In the genomic region with DNA sequence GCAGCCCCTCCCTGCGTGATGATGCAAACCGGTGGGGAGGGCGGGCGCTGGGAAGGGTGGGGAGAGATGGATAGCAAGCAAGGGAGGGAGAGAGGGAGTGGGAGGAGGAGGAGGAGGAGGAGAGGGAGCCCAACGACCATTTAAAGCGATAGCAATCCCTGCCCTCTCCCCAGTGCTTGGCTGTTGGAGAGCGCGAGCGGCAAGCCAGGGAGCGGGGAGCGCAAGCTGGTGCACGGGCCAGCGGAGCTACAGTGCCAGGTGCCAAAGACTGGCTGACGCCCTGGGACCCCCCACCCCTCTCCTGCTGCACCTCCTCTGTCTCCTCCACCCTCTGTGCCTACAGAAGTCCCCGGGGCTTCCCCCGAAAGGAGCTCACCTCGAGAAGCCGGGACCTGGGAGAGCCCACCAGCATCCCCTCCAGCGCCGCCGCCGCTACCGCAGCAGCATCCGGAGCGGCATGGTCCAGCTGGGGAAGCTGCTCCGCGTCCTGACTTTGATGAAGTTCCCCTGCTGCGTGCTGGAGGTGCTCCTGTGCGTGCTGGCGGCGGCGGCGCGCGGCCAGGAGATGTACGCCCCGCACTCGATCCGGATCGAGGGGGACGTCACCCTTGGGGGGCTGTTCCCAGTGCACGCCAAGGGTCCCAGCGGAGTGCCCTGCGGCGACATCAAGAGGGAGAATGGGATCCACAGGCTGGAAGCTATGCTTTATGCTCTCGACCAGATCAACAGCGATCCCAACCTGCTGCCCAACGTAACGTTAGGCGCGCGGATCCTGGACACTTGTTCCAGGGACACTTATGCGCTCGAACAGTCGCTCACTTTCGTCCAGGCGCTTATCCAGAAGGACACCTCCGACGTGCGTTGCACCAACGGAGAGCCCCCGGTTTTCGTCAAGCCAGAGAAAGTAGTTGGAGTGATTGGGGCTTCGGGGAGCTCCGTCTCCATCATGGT, we compare ENCODE assay signal across 8 mouse cellular contexts. TPM values are rescaled to one million over a fixed set of nuclear protein-coding genes. Genes with fewer than 3 reads are reported as not detected.
A peak's percentile ranks its signal among the peaks of the same experiment; 100 is the strongest.
DNase-seq lines count a peak whose midpoint lies in the region; ATAC-seq lines count a peak whose summit lies in the region.

Grm7 (plus strand) TSS at position 171 of the 951 bp plus-strand sequence.

- H3K36me3 ChIP-seq in forebrain, embryonic 14.5 days (ENCODE audit: control insufficient read depth, insufficient read depth, low read length): no peaks in the 10 kb centered on the region
- H3K36me3 ChIP-seq in midbrain, embryonic 12.5 days: no peaks in the 10 kb centered on the region

- peaks cover 20% of the 10 kb centered on the region for H3K27me3 ChIP-seq in forebrain, embryonic 14.5 days (replicated peaks; ENCODE audit: control insufficient read depth, insufficient read depth, low read length)
- peaks cover 43% of the 10 kb centered on the region for H3K27me3 ChIP-seq in midbrain, embryonic 12.5 days

- H3K27ac ChIP-seq in forebrain, embryonic 14.5 days (ENCODE audit: low read depth, low read length): no peak within 1 kb of the TSS
- no peak within 1 kb of the TSS for H3K27ac ChIP-seq in midbrain, embryonic 12.5 days (replicated peaks)

- no peaks in the 10 kb centered on the region for H3K9me3 ChIP-seq in forebrain, embryonic 14.5 days (replicated peaks; ENCODE audit: control insufficient read depth, low read length)
- no peaks in the 10 kb centered on the region for H3K9me3 ChIP-seq in midbrain, embryonic 12.5 days

- H3K4me1 ChIP-seq in forebrain, embryonic 14.5 days (ENCODE audit: control insufficient read depth, insufficient read depth, low read length): no peaks in the 10 kb centered on the region; the same call in 1 of the 2 replicates
- peaks cover 11% of the 10 kb centered on the region; the same call in 1 of the 2 replicates for H3K4me1 ChIP-seq in midbrain, embryonic 12.5 days

- H3K4me3 ChIP-seq in forebrain, embryonic 14.5 days (ENCODE audit: low read depth, low read length): peak within 1 kb of the TSS; percentile 60
- peak within 1 kb of the TSS; percentile 62 for H3K4me3 ChIP-seq in midbrain, embryonic 12.5 days

- H3K4me2 ChIP-seq in forebrain, embryonic 14.5 days (ENCODE audit: low read length): peak within 1 kb of the TSS; percentile 94
- H3K4me2 ChIP-seq in midbrain, embryonic 12.5 days (replicated peaks): peak within 1 kb of the TSS; percentile 95

- ATAC-seq in forebrain, embryonic 14.5 days: peak; percentile 89
- ATAC-seq in midbrain, embryonic 12.5 days (ENCODE audit: low FRiP score, low read depth): peak; percentile 84

- WGBS in forebrain, embryonic 14.5 days: under 1% methylated on average over 63 of the region's 65 CpGs
- under 1% methylated on average over 64 of the region's 65 CpGs for WGBS in midbrain, embryonic 12.5 days

- H3K9ac ChIP-seq in forebrain, embryonic 14.5 days (ENCODE audit: low read length): peak within 1 kb of the TSS; percentile 67
- peak within 1 kb of the TSS; percentile 59 for H3K9ac ChIP-seq in midbrain, embryonic 12.5 days (replicated peaks)

- intact Hi-C loops in heart, postnatal 25 days (cut with DNase I): no loop called here

- peak; percentile 85 for DNase-seq in heart, adult 11 months
- no peak for DNase-seq in heart, postnatal 25 days (ENCODE audit: low spot score)
- peak; percentile 42 for DNase-seq in ZHBTc4 (ENCODE audit: low read depth, low spot score)
- peak; percentile 71 for DNase-seq in forebrain, embryonic 14.5 days (ENCODE audit: low spot score)
- peak; percentile 3 for DNase-seq in kidney, postnatal 14 days
- peak; percentile 91 for DNase-seq in telencephalon, adult 2 months (ENCODE audit: low read depth, low spot score)
- DNase-seq in urinary bladder, postnatal 10 days (ENCODE audit: low spot score): no peak

RNA-seq across cellular contexts. Expression of gene Grm7, which starts in this region (rescaled TPM):
- under 1 TPM in 1 of 2 experiments, not detected in 1; 0.05 TPM for total RNA-seq in heart, postnatal 25 days (2021)
- 5.6 and 9.1 TPM in 2 replicates for polyA plus RNA-seq in forebrain, embryonic 14.5 days (2014; fragmentation: Nextera tagmentation; extraction: Ambion mirVana)
- polyA plus RNA-seq in midbrain, embryonic 12.5 days (2016; fragmentation: Nextera tagmentation; extraction: Ambion mirVana): 2.7 and 4.2 TPM in 2 replicates

Comparison
In these comparisons a context has a peak if more than half of its experiments do, and no peak if none do; other contexts are left out.
1. DNase-seq: peak in heart, adult 11 months (single experiment), ZHBTc4 (single experiment), forebrain, embryonic 14.5 days (single experiment), kidney, postnatal 14 days (single experiment) and telencephalon, adult 2 months (single experiment); none in heart, postnatal 25 days (single experiment) and urinary bladder, postnatal 10 days (single experiment).